Mouse (Mus musculus): ENCODE results near the gene Prkce. TPM values are rescaled to one million over a fixed set of nuclear protein-coding genes. Genes with fewer than 3 reads are reported as not detected.

Gene Prkce
- polyA plus RNA-seq, 1 experiment = 9.6 TPM

GRCm38 (mm10) chr17:86230141-86230633 is 62.6 kb downstream of the Prkce start:
- TF ChIP-seq CTCF (IDR thresholded peaks at IDR 0.05; ENCODE audit: borderline replicate concordance, insufficient read depth, low read length) (no peak), POLR2A (IDR thresholded peaks at IDR 0.05; ENCODE audit: low read depth, low read length) (no peak)

GRCm38 (mm10) chr17:86231741-86232179 is 64.2 kb downstream of the Prkce start:
- Histone ChIP-seq H3K4me3 (ENCODE audit: insufficient read depth, low read length) (no peak overlapping the region), H3K4me1 (ENCODE audit: control insufficient read depth, insufficient read depth, low read length) (no peaks in the 10 kb centered on the region), H3K27ac (ENCODE audit: insufficient read depth, low read length) (no peak overlapping the region)
- TF ChIP-seq CTCF (IDR thresholded peaks at IDR 0.05; ENCODE audit: borderline replicate concordance, insufficient read depth, low read length) (no peak), POLR2A (IDR thresholded peaks at IDR 0.05; ENCODE audit: low read depth, low read length) (no peak)

More at GRCm38 (mm10) chr17:86230141-86230633, 62.6 kb downstream of the Prkce start:
- no peak overlapping the region for H3K27ac ChIP-seq (ENCODE audit: insufficient read depth, low read length)
- H3K4me1 ChIP-seq (ENCODE audit: control insufficient read depth, insufficient read depth, low read length) = no peaks in the 10 kb centered on the region
- H3K4me3 ChIP-seq (ENCODE audit: insufficient read depth, low read length) = no peak overlapping the region

DNA sequence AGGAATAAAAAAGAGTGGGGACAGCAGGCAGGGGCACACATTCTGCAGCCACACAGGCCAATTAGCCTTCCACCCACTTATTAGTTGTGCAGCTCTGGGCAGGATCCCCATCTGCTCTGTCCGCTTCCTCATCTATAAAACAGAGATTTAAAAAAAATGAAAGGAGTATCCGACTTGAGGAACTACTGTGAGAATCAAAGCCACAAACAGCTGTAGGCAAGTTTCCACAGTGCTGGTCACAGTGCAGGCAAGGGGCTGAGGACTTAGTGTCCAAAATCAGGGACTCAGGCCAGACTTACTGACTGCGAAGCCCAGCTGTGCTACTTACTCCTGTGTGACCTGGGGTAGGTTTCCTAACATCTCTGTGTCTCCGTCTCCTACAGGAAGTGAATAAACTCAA is 64.7 kb downstream of the Prkce start:
- no peaks in the 10 kb centered on the region for H3K4me1 ChIP-seq (ENCODE audit: control insufficient read depth, insufficient read depth, low read length)
- H3K4me3 ChIP-seq (ENCODE audit: insufficient read depth, low read length) = no peak overlapping the region
- H3K27ac ChIP-seq (ENCODE audit: insufficient read depth, low read length) = no peak overlapping the region
- TF ChIP-seq POLR2A (IDR thresholded peaks at IDR 0.05; ENCODE audit: low read depth, low read length) (no peak), CTCF (IDR thresholded peaks at IDR 0.05; ENCODE audit: borderline replicate concordance, insufficient read depth, low read length) (no peak)

- Histone ChIP-seq H3K4me1 (ENCODE audit: control insufficient read depth, insufficient read depth, low read length) (no peaks in the 10 kb centered on the region), H3K27ac (ENCODE audit: insufficient read depth, low read length) (no peak overlapping the region), H3K4me3 (ENCODE audit: insufficient read depth, low read length) (no peak overlapping the region)
- no peak for TF ChIP-seq POLR2A (IDR thresholded peaks at IDR 0.05; ENCODE audit: low read depth, low read length)
- no peak for TF ChIP-seq CTCF (IDR thresholded peaks at IDR 0.05; ENCODE audit: borderline replicate concordance, insufficient read depth, low read length)
These were observed 67.1 kb downstream of the Prkce start for GRCm38 (mm10) chr17:86234587-86235150.

DNA sequence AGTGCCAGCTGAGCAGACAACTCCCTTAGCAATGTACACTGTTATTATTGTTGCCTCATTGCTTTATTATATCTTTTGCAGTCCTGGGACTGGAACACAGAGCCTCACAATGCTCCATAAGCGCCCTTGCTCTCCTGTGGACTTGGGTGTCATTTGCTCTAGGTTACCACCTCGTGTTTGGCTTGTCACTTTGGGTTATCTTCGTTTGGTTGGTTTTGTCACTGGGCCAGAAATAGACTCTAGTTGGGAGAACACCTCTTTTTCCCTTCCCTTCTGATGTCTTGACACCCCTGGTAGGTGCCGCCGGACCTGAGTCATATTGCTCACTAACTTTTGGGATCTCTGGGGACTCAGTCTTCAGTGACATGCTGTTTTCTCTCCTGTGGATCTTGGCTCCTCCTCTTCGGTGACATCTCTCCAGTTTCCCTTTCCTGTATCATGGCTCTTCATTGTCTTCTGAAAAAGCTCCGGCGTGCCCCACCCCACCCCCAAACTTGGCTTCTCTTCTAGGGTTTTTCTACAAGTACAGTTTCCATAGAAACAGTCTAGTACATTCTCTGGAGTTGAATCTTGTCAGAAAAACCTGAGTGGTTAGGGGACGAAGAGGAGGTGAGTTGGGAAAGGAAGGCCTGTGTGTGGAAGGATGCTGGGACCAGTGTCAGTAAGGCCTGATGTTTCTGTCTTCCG is 68.6 kb downstream of the Prkce start:
- no peak overlapping the region for H3K4me3 ChIP-seq (ENCODE audit: insufficient read depth, low read length)
- TF ChIP-seq CTCF (IDR thresholded peaks at IDR 0.05; ENCODE audit: borderline replicate concordance, insufficient read depth, low read length) (no peak), POLR2A (IDR thresholded peaks at IDR 0.05; ENCODE audit: low read depth, low read length) (no peak)
- H3K27ac ChIP-seq (ENCODE audit: insufficient read depth, low read length) = no peak overlapping the region
- H3K4me1 ChIP-seq (ENCODE audit: control insufficient read depth, insufficient read depth, low read length) = no peaks in the 10 kb centered on the region

GRCm38 (mm10) chr17:86236861-86237763 is 69.5 kb downstream of the Prkce start:
- Histone ChIP-seq H3K27ac (ENCODE audit: insufficient read depth, low read length) (no peak overlapping the region), H3K4me1 (ENCODE audit: control insufficient read depth, insufficient read depth, low read length) (no peaks in the 10 kb centered on the region), H3K4me3 (ENCODE audit: insufficient read depth, low read length) (no peak overlapping the region)
- no peak for TF ChIP-seq POLR2A (IDR thresholded peaks at IDR 0.05; ENCODE audit: low read depth, low read length)
- TF ChIP-seq CTCF (IDR thresholded peaks at IDR 0.05; ENCODE audit: borderline replicate concordance, insufficient read depth, low read length) = no peak

DNA sequence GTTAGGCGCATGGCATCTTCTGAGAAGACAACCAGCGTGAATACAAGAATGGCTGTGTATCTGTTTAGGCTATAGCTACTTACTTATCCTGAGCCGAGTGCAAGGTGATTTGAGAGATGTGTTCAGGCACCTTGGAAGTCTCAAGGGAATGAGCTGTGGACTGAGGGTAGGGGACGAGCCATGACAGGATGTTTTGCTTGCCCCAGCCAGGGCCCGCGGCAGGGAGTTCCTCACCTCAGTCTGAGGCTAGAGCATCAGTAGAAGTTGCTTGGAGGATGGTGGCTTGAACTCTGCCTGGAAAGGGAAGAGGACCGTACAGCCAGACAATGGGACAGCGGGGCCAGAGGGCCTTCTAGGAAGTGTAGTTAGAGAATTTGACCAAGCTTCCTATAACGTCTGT is 74.7 kb downstream of the Prkce start:
- Histone ChIP-seq H3K4me3 (ENCODE audit: insufficient read depth, low read length) (no peak overlapping the region), H3K27ac (ENCODE audit: insufficient read depth, low read length) (no peak overlapping the region), H3K4me1 (ENCODE audit: control insufficient read depth, insufficient read depth, low read length) (no peaks in the 10 kb centered on the region)
- TF ChIP-seq POLR2A (IDR thresholded peaks at IDR 0.05; ENCODE audit: low read depth, low read length) (no peak), CTCF (IDR thresholded peaks at IDR 0.05; ENCODE audit: borderline replicate concordance, insufficient read depth, low read length) (no peak)

DNA sequence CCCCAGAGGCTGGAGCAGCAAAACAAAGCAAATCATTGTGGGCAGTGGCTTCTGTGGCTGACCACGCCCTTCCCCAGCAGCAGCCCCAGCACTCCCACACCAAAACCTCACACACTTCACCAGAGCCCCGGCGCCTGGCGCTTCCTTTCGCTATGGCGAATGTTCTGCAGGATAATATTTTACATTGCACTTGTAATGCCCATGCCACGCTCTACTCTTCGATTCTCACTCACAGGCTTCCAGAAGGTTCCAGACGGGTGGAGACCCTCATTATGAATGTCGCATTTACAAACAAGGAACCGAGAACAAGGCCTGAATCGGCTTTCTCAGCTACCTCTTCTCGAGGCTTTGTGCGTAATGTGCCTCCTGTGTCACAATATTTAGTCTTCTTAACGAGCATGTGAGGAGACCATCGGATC is 75.5 kb downstream of the Prkce start:
- no peak for TF ChIP-seq POLR2A (IDR thresholded peaks at IDR 0.05; ENCODE audit: low read depth, low read length)
- TF ChIP-seq CTCF (IDR thresholded peaks at IDR 0.05; ENCODE audit: borderline replicate concordance, insufficient read depth, low read length) = no peak
- Histone ChIP-seq H3K4me1 (ENCODE audit: control insufficient read depth, insufficient read depth, low read length) (no peaks in the 10 kb centered on the region), H3K27ac (ENCODE audit: insufficient read depth, low read length) (no peak overlapping the region), H3K4me3 (ENCODE audit: insufficient read depth, low read length) (no peak overlapping the region)

DNA sequence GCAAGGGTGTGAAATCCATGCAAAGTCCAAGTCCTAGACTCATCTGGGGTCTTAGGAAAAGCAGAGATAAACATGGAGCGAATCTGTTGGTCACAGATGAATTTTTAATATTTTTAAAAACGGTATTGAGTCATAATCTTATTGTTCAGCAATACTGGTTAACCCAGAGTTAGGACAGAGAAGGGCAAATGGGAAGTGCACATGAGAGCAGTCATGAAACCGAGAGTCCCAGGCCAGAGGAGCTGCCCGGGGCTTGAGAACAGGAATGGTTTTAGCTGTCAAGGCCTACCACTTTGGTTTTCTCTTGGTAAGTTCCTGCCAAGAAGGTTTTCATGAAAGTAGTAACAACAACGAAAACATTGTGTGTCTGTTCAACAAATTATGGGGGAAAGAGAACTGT is 76.8 kb downstream of the Prkce start:
- H3K4me1 ChIP-seq (ENCODE audit: control insufficient read depth, insufficient read depth, low read length) = no peaks in the 10 kb centered on the region
- TF ChIP-seq POLR2A (IDR thresholded peaks at IDR 0.05; ENCODE audit: low read depth, low read length) = no peak
- no peak for TF ChIP-seq CTCF (IDR thresholded peaks at IDR 0.05; ENCODE audit: borderline replicate concordance, insufficient read depth, low read length)
- H3K4me3 ChIP-seq (ENCODE audit: insufficient read depth, low read length) = no peak overlapping the region
- H3K27ac ChIP-seq (ENCODE audit: insufficient read depth, low read length) = no peak overlapping the region
